Mouse (Mus musculus) cerebellum, adult 2 months (tissue): ENCODE measurements around the gene Asgr2.

Source experiments
- CTCF ChIP-seq: fragments of 200-500 bp; IDR thresholded peaks from 2 replicates; pipeline ENCODE4 v1.5.1; 2011; ENCODE audit warnings: low read depth, mild to moderate bottlenecking, control low read depth, low read length, moderate library complexity, borderline replicate concordance; ENCODE audit not compliant: insufficient read depth
- POLR2A ChIP-seq: fragments of 200-500 bp; IDR thresholded peaks from 2 replicates; pipeline ENCODE4 v1.6.1; 2011; ENCODE audit warnings: low read length, control low read depth, borderline replicate concordance; ENCODE audit not compliant: insufficient read depth

DNA sequence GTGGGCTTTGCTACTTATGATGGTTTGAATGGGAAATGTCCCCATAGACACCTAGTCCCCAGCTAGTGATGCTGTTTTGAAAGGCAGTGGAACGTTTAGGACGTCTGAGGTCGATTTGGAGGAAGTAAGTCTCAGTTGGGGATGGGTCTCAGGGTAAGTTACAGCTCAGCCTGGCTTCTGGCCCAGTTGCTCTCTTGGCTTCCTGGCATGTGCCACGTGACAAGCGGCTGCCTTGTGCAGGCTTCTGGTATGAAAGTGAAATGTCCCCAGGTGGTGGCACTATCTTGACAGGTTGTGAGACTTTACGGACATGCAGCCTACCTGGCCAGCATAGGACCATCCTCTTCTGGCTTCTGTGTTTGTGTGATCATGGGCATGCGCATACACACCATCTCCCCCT lies 12.5 kb upstream of the Asgr2 start:
- TF ChIP-seq POLR2A (no peak), CTCF (no peak)
